ENCODE assay signal across 11 mouse cellular contexts in the genomic region with DNA sequence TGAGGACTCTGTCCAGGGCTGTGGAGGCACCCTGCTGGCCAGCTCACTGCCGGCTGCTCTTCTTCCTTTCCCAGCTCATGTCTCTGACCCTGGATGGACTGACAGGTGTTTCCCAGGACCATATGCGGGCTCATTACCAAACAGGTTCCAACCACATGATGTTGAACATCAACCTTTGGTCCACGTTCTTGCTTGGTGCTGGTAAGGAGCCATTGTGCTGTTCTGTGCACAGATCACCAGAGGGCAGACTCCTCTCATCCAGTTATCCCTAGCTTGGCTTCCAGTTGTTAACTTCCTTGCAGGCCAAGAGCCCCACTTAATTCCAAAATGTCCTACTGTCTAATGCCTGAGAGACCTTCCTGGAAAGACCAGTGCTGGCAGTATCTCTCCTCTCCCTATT. TPM values are rescaled to one million over a fixed set of nuclear protein-coding genes. Genes with fewer than 3 reads are reported as not detected.
A peak's percentile ranks its signal among the peaks of the same experiment; 100 is the strongest.
DNase-seq lines count a peak whose midpoint lies in the region; ATAC-seq and TF ChIP-seq lines count a peak whose summit lies in the region.
"Had no signal": no experiment of that assay in that cellular context is flagged by ENCODE, and none has a peak within 500 bp of the region (broad histone marks: within the 10 kb centered on the region; RNA-seq: fewer than 3 reads in every experiment).

No protein-coding gene starts in this region.

- ATAC-seq in heart, postnatal 0 days (ENCODE audit: insufficient read depth, low read depth) = no peak
- no peak for ATAC-seq in lung, embryonic 14.5 days (ENCODE audit: insufficient read depth)
- no peak for ATAC-seq in stomach, postnatal 0 days (ENCODE audit: low FRiP score, low TSS enrichment)

- 72% methylated on average over 3 of the region's 3 CpGs for WGBS in heart, postnatal 0 days
- 72% methylated on average over 3 of the region's 3 CpGs for WGBS in heart, embryonic 10.5 days
- WGBS in lung, embryonic 14.5 days = 75% methylated on average over 3 of the region's 3 CpGs
- WGBS in stomach, postnatal 0 days = 64% methylated on average over 3 of the region's 3 CpGs

- TF ChIP-seq CTCF in heart, postnatal 0 days (IDR thresholded peaks at IDR 0.05; ENCODE audit: low read depth) = peak; percentile 56
- TF ChIP-seq CTCF in lung, embryonic 14.5 days (IDR thresholded peaks at IDR 0.05; ENCODE audit: low read depth) = peak; percentile 55
- peak; percentile 74 for TF ChIP-seq CTCF in stomach, postnatal 0 days (IDR thresholded peaks at IDR 0.05; ENCODE audit: low read depth)

- no peak overlapping the region for H3K27ac ChIP-seq in heart, postnatal 0 days (ENCODE audit: low read depth)
- no peak overlapping the region for H3K27ac ChIP-seq in heart, embryonic 10.5 days
- H3K27ac ChIP-seq in lung, embryonic 14.5 days (ENCODE audit: low read depth) = no peak overlapping the region
- H3K27ac ChIP-seq in stomach, postnatal 0 days (replicated peaks) = no peak overlapping the region
- H3K27ac ChIP-seq: embryonic facial prominence, embryonic 12.5 days; heart, embryonic 15.5 days; limb, embryonic 13.5 days; neural tube, embryonic 15.5 days had no signal

- H3K4me3 ChIP-seq in heart, postnatal 0 days (ENCODE audit: low read depth, low read length) = no peak overlapping the region
- H3K4me3 ChIP-seq in heart, embryonic 10.5 days = no peak overlapping the region
- no peak overlapping the region for H3K4me3 ChIP-seq in lung, embryonic 14.5 days (ENCODE audit: low read depth, low read length)
- H3K4me3 ChIP-seq in stomach, postnatal 0 days (ENCODE audit: low read depth, low read length) = no peak overlapping the region
- H3K4me3 ChIP-seq: embryonic facial prominence, embryonic 12.5 days; heart, embryonic 15.5 days; limb, embryonic 13.5 days; neural tube, embryonic 15.5 days had no signal

- no peak overlapping the region for H3K9ac ChIP-seq in heart, postnatal 0 days (replicated peaks; ENCODE audit: low read depth, low read length)
- no peak overlapping the region for H3K9ac ChIP-seq in lung, embryonic 14.5 days
- H3K9ac ChIP-seq in stomach, postnatal 0 days (ENCODE audit: low read length) = no peak overlapping the region
- H3K9ac ChIP-seq: embryonic facial prominence, embryonic 12.5 days; heart, embryonic 15.5 days; limb, embryonic 13.5 days; neural tube, embryonic 15.5 days had no signal

- no peaks in the 10 kb centered on the region for H3K9me3 ChIP-seq in heart, postnatal 0 days (replicated peaks; ENCODE audit: control insufficient read depth, low read length)
- no peaks in the 10 kb centered on the region for H3K9me3 ChIP-seq in heart, embryonic 10.5 days
- H3K9me3 ChIP-seq in lung, embryonic 14.5 days (ENCODE audit: low read depth, low read length) = no peaks in the 10 kb centered on the region
- no peaks in the 10 kb centered on the region for H3K9me3 ChIP-seq in stomach, postnatal 0 days (ENCODE audit: control insufficient read depth, low read length)
- H3K9me3 ChIP-seq: embryonic facial prominence, embryonic 12.5 days; heart, embryonic 15.5 days; limb, embryonic 13.5 days; neural tube, embryonic 15.5 days had no signal

- H3K36me3 ChIP-seq in heart, postnatal 0 days (replicated peaks; ENCODE audit: control insufficient read depth, insufficient read depth, low read length) = peaks cover 50% of the 10 kb centered on the region
- H3K36me3 ChIP-seq in heart, embryonic 10.5 days = peaks cover 64% of the 10 kb centered on the region
- H3K36me3 ChIP-seq in lung, embryonic 14.5 days (ENCODE audit: insufficient read depth) = peaks cover 60% of the 10 kb centered on the region
- H3K36me3 ChIP-seq in stomach, postnatal 0 days (ENCODE audit: control insufficient read depth, insufficient read depth, low read length) = peaks cover 9% of the 10 kb centered on the region; the same call in 1 of the 2 replicates

- no peak overlapping the region for H3K4me2 ChIP-seq in heart, postnatal 0 days (ENCODE audit: low read depth, low read length)
- no peak overlapping the region for H3K4me2 ChIP-seq in lung, embryonic 14.5 days
- no peak overlapping the region for H3K4me2 ChIP-seq in stomach, postnatal 0 days (replicated peaks; ENCODE audit: low read depth)
- H3K4me2 ChIP-seq: embryonic facial prominence, embryonic 12.5 days; heart, embryonic 15.5 days; limb, embryonic 13.5 days; neural tube, embryonic 15.5 days had no signal

- peaks cover 4% of the 10 kb centered on the region; the same call in 1 of the 2 replicates for H3K4me1 ChIP-seq in heart, postnatal 0 days (ENCODE audit: control insufficient read depth, insufficient read depth)
- peaks cover 9% of the 10 kb centered on the region for H3K4me1 ChIP-seq in heart, embryonic 10.5 days
- peaks cover 5% of the 10 kb centered on the region; the same call in 1 of the 2 replicates for H3K4me1 ChIP-seq in lung, embryonic 14.5 days (ENCODE audit: insufficient read depth)
- no peaks in the 10 kb centered on the region for H3K4me1 ChIP-seq in stomach, postnatal 0 days (replicated peaks; ENCODE audit: control insufficient read depth, insufficient read depth)

- H3K27me3 ChIP-seq in heart, postnatal 0 days (ENCODE audit: control insufficient read depth, insufficient read depth, low read length) = no peaks in the 10 kb centered on the region
- no peaks in the 10 kb centered on the region for H3K27me3 ChIP-seq in heart, embryonic 10.5 days (ENCODE audit: insufficient read depth, poor library complexity, severe bottlenecking)
- no peaks in the 10 kb centered on the region for H3K27me3 ChIP-seq in lung, embryonic 14.5 days (ENCODE audit: insufficient read depth, low read length)
- no peaks in the 10 kb centered on the region for H3K27me3 ChIP-seq in stomach, postnatal 0 days (ENCODE audit: control insufficient read depth, insufficient read depth, low read length)
- H3K27me3 ChIP-seq: embryonic facial prominence, embryonic 12.5 days; heart, embryonic 15.5 days; limb, embryonic 13.5 days; neural tube, embryonic 15.5 days had no signal

- peak; percentile 17 for DNase-seq in heart, postnatal 0 days (ENCODE audit: low spot score)
- DNase-seq in heart, embryonic 10.5 days (ENCODE audit: low spot score) = no peak
- DNase-seq in lung, embryonic 14.5 days = peak; percentile 39
- no peak for DNase-seq in lung, adult 18-20 months
- peak; percentile 64 for DNase-seq in adipocyte (ENCODE audit: low spot score)
- no peak for DNase-seq in stomach, postnatal 0 days (ENCODE audit: low spot score)
- DNase-seq in urinary bladder, postnatal 10 days (ENCODE audit: low spot score) = no peak

- no peak for TF ChIP-seq EP300 in heart, postnatal 0 days (IDR thresholded peaks at IDR 0.05; ENCODE audit: low read depth)
- no peak for TF ChIP-seq EP300 in stomach, postnatal 0 days (optimal IDR thresholded peaks at IDR 0.05)

RNA-seq across cellular contexts. Expression of a gene that starts 4.5 kb away (rescaled TPM):
- total RNA-seq in heart, postnatal 0 days (2014; rRNA removed; ENCODE audit: low replicate concordance) = 35.2 and 71.6 TPM in 2 replicates
- 70.3 TPM in 2 replicates for polyA plus RNA-seq in heart, postnatal 0 days (2015; fragmentation: Nextera tagmentation; extraction: Ambion mirVana)
- 103 and 119 TPM in 2 replicates for polyA plus RNA-seq in heart, embryonic 10.5 days (2016; fragmentation: Nextera tagmentation; extraction: Ambion mirVana)
- polyA plus RNA-seq in lung, embryonic 14.5 days (2014; fragmentation: Nextera tagmentation; extraction: Ambion mirVana) = 104 and 112 TPM in 2 replicates
- polyA plus RNA-seq in stomach, postnatal 0 days (2015; fragmentation: Nextera tagmentation; extraction: Ambion mirVana) = 106 and 110 TPM in 2 replicates

RNA-seq across cellular contexts. Expression of a gene that starts 24.9 kb away (rescaled TPM):
- total RNA-seq in heart, postnatal 0 days (2014; rRNA removed; ENCODE audit: low replicate concordance) = 34.5 and 38.0 TPM in 2 replicates
- 129 and 142 TPM in 2 replicates for polyA plus RNA-seq in heart, postnatal 0 days (2015; fragmentation: Nextera tagmentation; extraction: Ambion mirVana)
- 103 TPM in 2 replicates for polyA plus RNA-seq in heart, embryonic 10.5 days (2016; fragmentation: Nextera tagmentation; extraction: Ambion mirVana)
- polyA plus RNA-seq in lung, embryonic 14.5 days (2014; fragmentation: Nextera tagmentation; extraction: Ambion mirVana) = 112 and 114 TPM in 2 replicates
- 92.4 and 96.0 TPM in 2 replicates for polyA plus RNA-seq in stomach, postnatal 0 days (2015; fragmentation: Nextera tagmentation; extraction: Ambion mirVana)

RNA-seq across cellular contexts. Expression of a gene that starts 52.2 kb away (rescaled TPM):
- total RNA-seq in heart, postnatal 0 days (2014; rRNA removed; ENCODE audit: low replicate concordance) = 5.0 and 5.6 TPM in 2 replicates
- 3.6 and 3.9 TPM in 2 replicates for polyA plus RNA-seq in heart, postnatal 0 days (2015; fragmentation: Nextera tagmentation; extraction: Ambion mirVana)
- 8.2 and 10.7 TPM in 2 replicates for polyA plus RNA-seq in heart, embryonic 10.5 days (2016; fragmentation: Nextera tagmentation; extraction: Ambion mirVana)
- 12.9 and 14.6 TPM in 2 replicates for polyA plus RNA-seq in lung, embryonic 14.5 days (2014; fragmentation: Nextera tagmentation; extraction: Ambion mirVana)
- 5.7 and 6.7 TPM in 2 replicates for polyA plus RNA-seq in stomach, postnatal 0 days (2015; fragmentation: Nextera tagmentation; extraction: Ambion mirVana)

Comparison
In these comparisons a context has a peak if more than half of its experiments do, and no peak if none do; other contexts are left out.
1. DNase-seq: peak in heart, postnatal 0 days (single experiment), lung, embryonic 14.5 days (single experiment) and adipocyte (single experiment); none in heart, embryonic 10.5 days (single experiment), lung, adult 18-20 months (0 of 2), stomach, postnatal 0 days (single experiment) and urinary bladder, postnatal 10 days (single experiment).
2. Peak in every context shown above with its lines, with median percentiles within 50 percentile points of each other: CTCF ChIP-seq.